Mouse (Mus musculus) cerebellum, adult 2 months (tissue): ENCODE measurements around the gene Sinhcaf.

ENCODE experiments used
- CTCF ChIP-seq: fragments of 200-500 bp; IDR thresholded peaks from 2 replicates; pipeline ENCODE4 v1.5.1; 2011; ENCODE audit warnings: low read depth, mild to moderate bottlenecking, control low read depth, low read length, moderate library complexity, borderline replicate concordance; ENCODE audit not compliant: insufficient read depth
- POLR2A ChIP-seq: fragments of 200-500 bp; IDR thresholded peaks from 2 replicates; pipeline ENCODE4 v1.6.1; 2011; ENCODE audit warnings: low read length, control low read depth, borderline replicate concordance; ENCODE audit not compliant: insufficient read depth

DNA sequence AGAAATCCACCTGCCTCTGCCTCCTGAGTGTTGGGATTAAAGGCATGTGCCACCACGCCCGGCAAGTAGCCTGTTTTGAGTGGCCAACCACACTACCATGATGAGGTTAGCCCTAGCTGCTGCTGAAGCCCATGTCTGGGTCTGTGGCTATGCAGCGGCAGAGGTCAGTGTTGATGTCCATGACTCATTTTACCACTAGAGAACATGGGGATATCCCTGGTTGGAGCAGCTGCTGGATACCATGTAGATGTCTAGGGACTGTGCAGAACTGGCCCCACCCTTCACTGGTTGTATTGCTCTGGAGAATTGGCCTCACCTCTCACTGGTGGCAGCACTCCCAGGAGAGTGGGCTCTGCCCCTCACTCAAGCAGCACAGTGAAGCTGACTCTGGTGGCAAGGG is 28.8 kb upstream of the Sinhcaf start:
- TF ChIP-seq CTCF = no peak
- TF ChIP-seq POLR2A = no peak
